Mouse (Mus musculus) layer of hippocampus, adult 9-10 months (tissue): ENCODE data around the gene Calm4.
"Not testable (repeated sequence)": the region's sequence is repeated elsewhere in the genome, so short reads cannot be mapped to it uniquely, and the experiment has no call there.

Experiments
- DNase-seq: peaks from one replicate; pipeline ENCODE4 v3.0.0; 2022; ENCODE audit warnings: low spot score

Calm4 gene

GRCm38 (mm10) chr13:3837312-3837807 is at the start of gene Calm4:
TSS of gene Calm4 (plus strand) at chr13:3837757.
- DNase-seq = not testable (repeated sequence)

- DNase-seq = no peak
These were observed 49.0 kb upstream of the Calm4 start for GRCm38 (mm10) chr13:3788588-3788987.

- DNase-seq = no peak
These were observed 48.0 kb upstream of the Calm4 start for GRCm38 (mm10) chr13:3789531-3789930.

- DNase-seq = no peak
These were observed 40.9 kb upstream of the Calm4 start for GRCm38 (mm10) chr13:3796649-3797048.

- DNase-seq = no peak
These were observed 38.8 kb upstream of the Calm4 start for GRCm38 (mm10) chr13:3798751-3799150.

GRCm38 (mm10) chr13:3799386-3799785 is 38.2 kb upstream of the Calm4 start:
- no peak for DNase-seq

- no peak for DNase-seq
These were observed 33.4 kb upstream of the Calm4 start, which contains the start of gene Calml3 for GRCm38 (mm10) chr13:3804186-3804585. TSS of gene Calml3 (minus strand) at chr13:3804316.

- no peak for DNase-seq
These were observed 32.4 kb upstream of the Calm4 start for GRCm38 (mm10) chr13:3805132-3805531.

GRCm38 (mm10) chr13:3805638-3806037 is 31.9 kb upstream of the Calm4 start:
- DNase-seq = no peak

- DNase-seq = no peak
These were observed 30.3 kb upstream of the Calm4 start for GRCm38 (mm10) chr13:3807131-3807827.

GRCm38 (mm10) chr13:3818012-3818739 is 19.4 kb upstream of the Calm4 start:
- DNase-seq = no peak

- no peak for DNase-seq
These were observed 18.8 kb upstream of the Calm4 start for GRCm38 (mm10) chr13:3818740-3819076.

GRCm38 (mm10) chr13:3822105-3822504 is 15.5 kb upstream of the Calm4 start:
- DNase-seq = no peak

GRCm38 (mm10) chr13:3825726-3826125 is 11.8 kb upstream of the Calm4 start:
- no peak for DNase-seq

- no peak for DNase-seq
These were observed 6.0 kb upstream of the Calm4 start for GRCm38 (mm10) chr13:3831546-3831945.

- DNase-seq = no peak
These were observed 5.6 kb upstream of the Calm4 start for GRCm38 (mm10) chr13:3831994-3832393.

- no peak for DNase-seq
These were observed 5.1 kb upstream of the Calm4 start for GRCm38 (mm10) chr13:3832450-3832849.

GRCm38 (mm10) chr13:3833644-3834043 is 3.9 kb upstream of the Calm4 start:
- DNase-seq = not testable (repeated sequence)

- DNase-seq = not testable (repeated sequence)
These were observed 3.1 kb downstream of the Calm4 start for GRCm38 (mm10) chr13:3840662-3841061.

GRCm38 (mm10) chr13:3850330-3850729 is 12.8 kb downstream of the Calm4 start:
- DNase-seq = no peak

- DNase-seq = not testable (repeated sequence)
These were observed 16.2 kb downstream of the Calm4 start, which contains the start of gene Calm5 for GRCm38 (mm10) chr13:3853648-3854333. TSS of gene Calm5 (plus strand) at chr13:3854173.

- no peak for DNase-seq
These were observed 17.3 kb downstream of the Calm4 start for GRCm38 (mm10) chr13:3854856-3855255.

- no peak for DNase-seq
These were observed 18.7 kb downstream of the Calm4 start for GRCm38 (mm10) chr13:3856252-3856651.
